Mouse (Mus musculus): ENCODE data around the gene Mmp11.

Mmp11 gene

GRCm38 (mm10) chr10:75893089-75893750 is 43.1 kb downstream of the Mmp11 start, which contains the start of gene Derl3:
TSS of gene Derl3 (plus strand) at chr10:75893413.
- TF ChIP-seq GATA4 (IDR thresholded peaks at IDR 0.05; ENCODE audit: insufficient replicate concordance, low read length) = no peak

- TF ChIP-seq GATA4 (IDR thresholded peaks at IDR 0.05; ENCODE audit: insufficient replicate concordance, low read length) = no peak
Observed at GRCm38 (mm10) chr10:75889406-75890153, 46.7 kb downstream of the Mmp11 start.

DNA sequence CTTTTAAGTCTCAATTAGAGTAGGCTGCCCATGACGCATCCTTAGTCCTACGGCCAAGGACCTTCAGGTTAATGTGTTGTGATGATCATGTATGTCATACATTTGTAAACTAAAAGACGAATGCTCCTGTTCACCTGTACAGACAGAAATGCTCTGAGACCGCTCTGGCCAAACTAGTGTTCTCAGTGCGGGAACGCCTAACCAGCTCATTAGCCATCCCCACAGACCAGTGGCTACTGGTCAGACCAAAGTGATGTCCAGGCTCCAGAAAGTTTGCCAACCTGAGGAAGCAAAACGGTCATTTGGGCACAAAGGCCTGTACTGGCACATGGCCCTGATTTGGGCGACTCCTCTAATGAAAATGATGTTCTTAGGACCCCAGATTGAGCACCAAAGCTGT is 51.6 kb downstream of the Mmp11 start:
- no peak for TF ChIP-seq GATA4 (IDR thresholded peaks at IDR 0.05; ENCODE audit: insufficient replicate concordance, low read length)

DNA sequence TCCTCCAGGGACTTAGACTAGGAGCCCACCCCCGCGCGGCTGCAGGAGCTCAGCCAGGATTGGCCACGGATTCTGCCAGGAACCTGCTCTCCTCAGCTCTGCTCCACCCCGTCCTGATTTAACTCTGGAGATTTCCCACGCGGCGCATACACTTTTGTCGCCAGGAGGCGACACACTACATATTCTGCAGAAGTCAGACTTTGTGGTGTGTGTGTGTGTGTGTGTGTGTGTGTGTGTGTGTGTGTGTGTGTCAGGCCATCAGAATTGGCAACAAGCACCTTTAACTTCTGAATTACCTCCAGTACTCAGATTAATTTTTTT is 53.1 kb downstream of the Mmp11 start:
- no peak for TF ChIP-seq GATA4 (IDR thresholded peaks at IDR 0.05; ENCODE audit: insufficient replicate concordance, low read length)

DNA sequence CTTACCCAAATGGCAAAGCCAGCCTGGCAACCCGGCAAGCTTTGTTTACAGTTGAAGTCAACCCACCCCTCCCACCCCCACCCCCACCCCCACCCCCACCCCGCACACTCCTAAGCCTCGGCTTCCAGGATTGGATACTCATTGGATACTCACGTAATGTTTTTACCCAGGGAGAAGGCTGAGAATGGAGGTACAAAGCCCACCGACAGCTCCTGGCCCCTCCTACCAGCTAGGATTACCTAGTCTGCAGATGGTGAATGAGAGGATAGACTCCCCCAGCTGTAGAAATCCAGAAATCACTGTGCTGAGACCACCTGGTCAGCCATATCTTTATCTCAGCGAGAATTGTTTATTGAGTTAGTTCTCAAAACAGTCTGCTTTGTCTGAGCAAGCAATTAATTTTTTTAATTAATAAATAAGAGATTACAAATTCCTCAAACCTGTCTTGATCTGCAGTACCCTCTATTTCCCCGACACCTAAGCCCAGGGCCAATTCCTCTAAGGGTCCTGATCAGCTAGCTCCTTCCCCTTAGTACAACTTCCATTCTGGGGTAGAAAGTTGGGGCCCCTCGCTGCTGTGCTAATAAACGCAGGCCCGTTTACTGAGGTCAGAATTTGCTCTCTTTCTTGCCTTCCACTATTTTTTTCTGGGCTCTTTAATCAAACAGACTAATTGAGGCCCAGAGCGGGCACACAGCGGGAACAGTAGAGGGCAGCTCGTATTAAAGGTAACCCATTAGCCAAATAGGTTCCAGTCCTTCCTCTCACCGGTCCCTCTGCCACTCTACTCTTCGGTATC is 53.7 kb downstream of the Mmp11 start:
- TF ChIP-seq GATA4 (IDR thresholded peaks at IDR 0.05; ENCODE audit: insufficient replicate concordance, low read length) = no peak

GRCm38 (mm10) chr10:75881578-75882432 is 54.5 kb downstream of the Mmp11 start:
- TF ChIP-seq GATA4 (IDR thresholded peaks at IDR 0.05; ENCODE audit: insufficient replicate concordance, low read length) = no peak

DNA sequence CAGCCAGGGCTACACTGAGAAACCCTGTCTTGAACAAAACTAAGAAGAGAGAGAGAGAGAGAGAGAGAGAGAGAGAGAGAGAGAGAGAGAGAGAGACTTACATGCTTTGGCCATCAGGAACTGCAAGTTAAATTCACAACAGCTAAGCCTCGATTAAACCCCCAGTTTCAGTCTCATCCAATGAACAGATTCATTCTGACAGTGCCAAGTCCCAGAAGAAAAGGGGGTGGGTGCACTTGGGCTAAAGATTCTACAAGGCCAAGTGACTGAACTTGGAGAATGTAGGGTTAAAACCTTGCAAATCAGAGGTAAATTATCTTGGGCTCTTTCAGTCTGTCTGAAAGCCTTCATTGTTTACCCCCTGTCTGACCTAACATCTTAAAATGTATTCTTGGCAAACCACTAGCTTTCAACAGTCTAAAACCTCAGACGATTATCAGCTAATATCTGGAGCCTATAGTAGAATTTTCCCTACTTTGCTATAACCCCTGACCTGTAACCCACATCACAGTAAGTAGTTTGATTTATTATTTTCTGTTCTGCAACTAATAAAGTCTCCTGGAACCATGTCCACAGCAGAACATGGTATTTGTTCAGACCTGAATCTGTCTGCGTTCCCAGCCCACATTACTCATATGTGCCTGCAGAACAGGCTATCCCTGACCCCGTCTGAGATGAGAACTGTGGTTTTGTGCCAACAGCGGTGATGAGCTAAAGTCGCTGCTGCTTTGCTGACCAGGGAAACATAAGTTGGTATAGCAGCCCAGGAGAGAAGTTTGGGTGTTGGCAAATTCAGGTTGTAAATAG is 55.3 kb downstream of the Mmp11 start:
- no peak for TF ChIP-seq GATA4 (IDR thresholded peaks at IDR 0.05; ENCODE audit: insufficient replicate concordance, low read length)

GRCm38 (mm10) chr10:75880351-75880750 is 55.9 kb downstream of the Mmp11 start:
- TF ChIP-seq GATA4 (IDR thresholded peaks at IDR 0.05; ENCODE audit: insufficient replicate concordance, low read length) = no peak

- no peak for TF ChIP-seq GATA4 (IDR thresholded peaks at IDR 0.05; ENCODE audit: insufficient replicate concordance, low read length)
Observed at GRCm38 (mm10) chr10:75878836-75879235, 57.5 kb downstream of the Mmp11 start.

DNA sequence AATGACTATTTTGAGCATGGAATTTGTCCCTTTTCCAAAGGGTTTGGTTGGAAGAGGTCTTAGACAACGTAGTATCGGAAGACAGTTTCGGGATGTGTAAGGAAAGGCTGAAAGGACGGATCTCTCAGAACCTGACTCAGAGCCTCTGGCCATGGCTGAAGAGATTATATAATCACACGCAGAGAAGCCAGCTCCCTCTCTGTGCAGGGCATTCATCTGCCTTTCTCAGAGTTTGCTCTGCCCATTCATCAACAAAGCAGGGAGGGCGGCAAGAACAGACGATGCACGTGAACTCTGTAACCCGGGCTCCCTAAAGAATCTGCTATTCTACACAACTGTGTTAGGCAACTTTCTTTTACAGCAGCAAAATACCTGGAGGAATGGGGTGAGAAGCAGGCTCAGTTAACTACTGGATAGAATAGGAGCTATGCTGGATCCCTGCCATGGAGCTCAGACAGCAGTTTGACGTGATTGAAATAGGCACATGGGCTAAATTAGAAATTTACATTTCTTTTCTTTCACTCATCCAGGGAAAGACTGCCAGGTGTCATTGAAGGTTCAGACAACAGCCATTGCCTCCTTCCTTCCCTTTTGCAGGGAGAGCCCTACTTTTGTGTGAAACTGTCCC is 62.6 kb downstream of the Mmp11 start:
- TF ChIP-seq GATA4 (IDR thresholded peaks at IDR 0.05; ENCODE audit: insufficient replicate concordance, low read length) = no peak
